Mouse (Mus musculus) thymus, adult 2 months (tissue): ENCODE results near the gene Erf.

Source experiments
- CTCF ChIP-seq: fragments of 200-500 bp; IDR thresholded peaks from 2 replicates; pipeline ENCODE4 v1.5.1; 2012; ENCODE audit warnings: mild to moderate bottlenecking, control low read depth, low read length, moderate library complexity, borderline replicate concordance; ENCODE audit not compliant: control insufficient read depth, poor library complexity, insufficient read depth; ENCODE audit errors: extremely low read depth
- POLR2A ChIP-seq: fragments of 200-500 bp; IDR thresholded peaks from 2 replicates; pipeline ENCODE4 v1.6.1; 2012; ENCODE audit warnings: mild to moderate bottlenecking, low read length, control low read depth, moderate library complexity; ENCODE audit not compliant: control insufficient read depth, poor library complexity, insufficient read depth; ENCODE audit errors: extremely low read depth

DNA sequence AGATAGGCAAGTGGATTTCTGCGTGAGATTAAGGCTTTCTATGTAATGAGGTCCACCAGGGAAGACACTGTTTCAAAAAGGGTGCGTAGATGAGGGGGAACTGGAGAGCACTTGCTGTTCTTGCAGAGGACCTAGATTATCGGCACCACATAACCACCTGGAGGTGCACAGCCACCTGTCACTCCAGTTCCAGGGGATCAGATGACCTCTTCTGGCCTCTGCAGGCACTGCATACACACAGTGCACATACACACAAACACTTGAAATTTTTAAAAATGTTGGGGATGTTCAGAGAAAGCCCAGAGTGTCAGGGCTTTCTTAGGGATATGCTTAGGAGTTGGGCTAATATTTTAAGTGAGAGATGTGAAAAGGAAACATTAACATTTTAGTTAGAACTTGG is 39.4 kb upstream of the Erf start:
- TF ChIP-seq CTCF (no peak), POLR2A (no peak)
